Mouse (Mus musculus): ENCODE data around the gene Sertad1.

DNA sequence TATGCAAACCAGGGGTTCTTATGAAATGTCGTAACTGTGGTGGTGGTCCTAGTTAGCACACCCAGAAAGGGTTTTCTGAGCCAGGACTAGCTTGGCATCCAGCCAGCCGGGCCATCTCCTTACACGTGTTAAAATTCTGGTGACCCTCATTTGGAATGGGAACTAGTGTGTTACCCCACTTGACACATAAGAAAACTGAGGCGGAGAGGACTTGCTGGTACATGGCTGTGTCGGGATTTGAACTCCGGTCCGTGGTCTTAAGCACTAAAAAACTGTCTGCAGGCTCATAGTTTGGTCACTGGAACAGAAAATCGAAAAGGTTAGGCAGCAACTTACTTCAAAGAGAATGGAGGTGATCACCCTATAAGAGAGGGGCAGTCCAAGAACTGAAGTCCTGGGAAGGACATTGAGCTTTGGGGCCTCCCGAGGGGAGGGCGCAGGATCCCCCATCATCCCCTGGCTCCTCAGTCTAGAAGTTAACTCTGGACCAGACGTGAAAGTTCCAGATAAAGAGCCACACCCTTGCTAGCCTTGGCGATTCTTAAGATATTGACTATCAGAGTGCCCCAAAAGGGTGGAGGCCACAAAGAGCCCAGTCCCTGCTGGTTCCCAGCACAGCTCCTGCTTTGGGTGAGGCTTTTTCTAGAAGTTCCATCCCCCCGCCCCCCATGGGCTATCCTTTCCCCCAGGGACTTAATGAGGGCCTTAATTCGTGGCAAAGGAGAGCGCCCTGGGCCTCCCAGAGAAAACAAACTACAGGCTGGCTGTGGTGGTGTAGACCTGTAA, 38.1 kb upstream of the Sertad1 start:
- no peak for TF ChIP-seq POLR2A (IDR thresholded peaks at IDR 0.05; ENCODE audit: low read depth, low read length)
- no peak for TF ChIP-seq CTCF (conservative IDR thresholded peaks at IDR 0.05; ENCODE audit: insufficient read depth, insufficient read length, low read depth, low read length)

Measured in kidney, adult 2 months (tissue).